Mouse (Mus musculus): ENCODE results near the gene Zfp462. TPM values are rescaled to one million over a fixed set of nuclear protein-coding genes. Genes with fewer than 3 reads are reported as not detected.

Gene Zfp462
- polyA plus RNA-seq, 1 experiment from 2014 or later = 5.5 TPM

- Histone ChIP-seq H3K4me1 (no peaks in the 10 kb centered on the region; the same call in 1 of the 2 replicates), H3K9me3 (no peaks in the 10 kb centered on the region), H3K4me2 (no peak overlapping the region), H3K4me3 (no peak overlapping the region), H3K27ac (no peak overlapping the region), H3K9ac (no peak overlapping the region), H3K27me3 (no peaks in the 10 kb centered on the region), H3K36me3 (peaks cover 46% of the 10 kb centered on the region)
- ATAC-seq (ENCODE audit: insufficient number of reproducible peaks, low FRiP score, low TSS enrichment, low read depth) = no peak
- WGBS = 85% methylated on average over 5 of the region's 5 CpGs
These were observed 114.1 kb downstream of the Zfp462 start for GRCm38 (mm10) chr4:55058901-55059300.

GRCm38 (mm10) chr4:55066341-55067170 is 121.7 kb downstream of the Zfp462 start:
- H3K9ac ChIP-seq = no peak overlapping the region
- no peaks in the 10 kb centered on the region for H3K9me3 ChIP-seq
- no peak overlapping the region for H3K4me3 ChIP-seq
- H3K27me3 ChIP-seq = no peaks in the 10 kb centered on the region
- peaks cover 28% of the 10 kb centered on the region for H3K36me3 ChIP-seq
- ATAC-seq (ENCODE audit: insufficient number of reproducible peaks, low FRiP score, low TSS enrichment, low read depth) = no peak
- no peak overlapping the region for H3K4me2 ChIP-seq
- 82% methylated on average over 17 of the region's 17 CpGs for WGBS
- H3K27ac ChIP-seq = no peak overlapping the region
- no peaks in the 10 kb centered on the region for H3K4me1 ChIP-seq

- no peak overlapping the region for H3K9ac ChIP-seq
- peaks cover 42% of the 10 kb centered on the region for H3K36me3 ChIP-seq
- ATAC-seq (ENCODE audit: insufficient number of reproducible peaks, low FRiP score, low TSS enrichment, low read depth) = no peak
- no peak overlapping the region for H3K4me3 ChIP-seq
- 77% methylated on average over 5 of the region's 5 CpGs for WGBS
- H3K27me3 ChIP-seq = no peaks in the 10 kb centered on the region
- H3K9me3 ChIP-seq = no peaks in the 10 kb centered on the region
- H3K27ac ChIP-seq = no peak overlapping the region
- H3K4me2 ChIP-seq = no peak overlapping the region
- H3K4me1 ChIP-seq = no peaks in the 10 kb centered on the region
These were observed 126.7 kb downstream of the Zfp462 start for GRCm38 (mm10) chr4:55071535-55071934.

GRCm38 (mm10) chr4:55077133-55077889 is 132.5 kb downstream of the Zfp462 start:
- H3K4me1 ChIP-seq = no peaks in the 10 kb centered on the region

DNA sequence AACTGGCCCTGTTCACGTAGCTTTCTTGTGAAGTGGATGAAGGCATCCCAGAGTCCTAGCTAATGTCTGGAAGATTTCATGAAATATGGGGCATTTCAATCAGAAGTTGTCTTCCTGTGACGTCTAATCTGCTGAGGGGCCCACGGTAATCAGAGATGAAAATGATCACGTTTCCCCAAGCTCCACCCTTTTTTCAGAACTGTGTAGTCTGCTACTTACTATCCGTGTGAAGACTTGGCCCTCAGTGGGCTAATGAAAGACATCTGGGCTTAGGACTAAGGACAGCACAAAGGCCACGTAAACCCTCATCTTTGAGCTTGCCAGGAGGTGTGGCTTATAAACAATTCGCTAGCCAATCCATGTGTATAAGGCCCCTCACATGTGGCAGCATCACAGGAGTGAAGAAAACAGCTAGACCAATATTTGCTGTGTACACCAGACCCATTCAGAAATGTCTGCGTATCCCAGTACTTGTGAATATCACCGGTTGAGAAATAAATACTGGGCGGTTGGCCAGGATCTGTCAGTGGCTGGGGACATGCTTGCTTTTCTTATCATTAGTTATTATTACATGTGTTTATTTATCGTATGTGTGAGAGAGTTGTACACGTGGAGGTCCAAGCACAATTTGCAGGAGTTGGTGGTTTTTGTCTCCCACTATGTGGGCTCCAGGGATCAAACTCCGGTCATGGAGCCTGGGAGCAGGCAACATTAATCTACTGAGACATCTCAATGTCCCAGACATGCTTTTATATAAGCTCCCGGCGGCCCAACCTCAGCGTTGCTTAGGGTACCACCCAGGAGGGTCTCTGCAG is 133.3 kb downstream of the Zfp462 start:
- H3K4me3 ChIP-seq = no peak overlapping the region
- no peak overlapping the region for H3K4me2 ChIP-seq
- H3K9me3 ChIP-seq = no peaks in the 10 kb centered on the region
- H3K9ac ChIP-seq = no peak overlapping the region
- WGBS = 73% methylated on average over 16 of the region's 16 CpGs
- H3K36me3 ChIP-seq = peaks cover 59% of the 10 kb centered on the region
- no peaks in the 10 kb centered on the region for H3K4me1 ChIP-seq
- ATAC-seq (ENCODE audit: insufficient number of reproducible peaks, low FRiP score, low TSS enrichment, low read depth) = no peak
- no peak overlapping the region; the same call in 1 of the 2 replicates for H3K27ac ChIP-seq
- H3K27me3 ChIP-seq = no peaks in the 10 kb centered on the region

More at GRCm38 (mm10) chr4:55077133-55077889, 132.5 kb downstream of the Zfp462 start:
- no peak for ATAC-seq (ENCODE audit: insufficient number of reproducible peaks, low FRiP score, low TSS enrichment, low read depth)
- H3K27me3 ChIP-seq = no peaks in the 10 kb centered on the region
- 74% methylated on average over 11 of the region's 11 CpGs for WGBS
- no peak overlapping the region for H3K9ac ChIP-seq
- H3K9me3 ChIP-seq = no peaks in the 10 kb centered on the region
- peaks cover 63% of the 10 kb centered on the region for H3K36me3 ChIP-seq
- no peak overlapping the region for H3K4me3 ChIP-seq
- H3K27ac ChIP-seq = no peak overlapping the region
- H3K4me2 ChIP-seq = no peak overlapping the region

DNA sequence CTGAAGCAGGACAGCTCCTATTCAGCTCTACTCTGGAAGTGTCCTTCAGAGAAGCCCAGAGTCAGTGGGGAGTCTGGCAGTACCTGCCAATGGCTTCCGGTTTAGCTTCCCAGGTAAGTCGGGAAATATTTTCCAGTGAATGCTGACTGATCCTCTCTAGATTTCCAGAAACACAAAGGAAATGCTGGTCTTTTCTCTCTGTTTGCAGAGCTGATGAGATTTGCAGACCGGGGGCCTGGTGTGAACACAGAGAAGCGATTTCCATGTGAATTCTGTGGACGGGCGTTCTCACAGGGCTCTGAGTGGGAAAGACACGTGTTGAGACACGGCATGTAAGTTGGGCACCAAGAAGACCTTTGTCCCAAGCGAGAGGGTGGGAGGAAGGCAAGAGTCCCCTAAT is 134.2 kb downstream of the Zfp462 start:
- Histone ChIP-seq H3K4me3 (no peak overlapping the region), H3K36me3 (peaks cover 53% of the 10 kb centered on the region), H3K27me3 (no peaks in the 10 kb centered on the region), H3K4me1 (no peaks in the 10 kb centered on the region), H3K4me2 (no peak overlapping the region), H3K9ac (no peak overlapping the region), H3K9me3 (no peaks in the 10 kb centered on the region), H3K27ac (no peak overlapping the region; the same call in 1 of the 2 replicates)
- 89% methylated on average over 9 of the region's 9 CpGs for WGBS
- no peak for ATAC-seq (ENCODE audit: insufficient number of reproducible peaks, low FRiP score, low TSS enrichment, low read depth)

GRCm38 (mm10) chr4:55084080-55084688 is 139.3 kb downstream of the Zfp462 start:
- WGBS = 92% methylated on average over 6 of the region's 6 CpGs
- Histone ChIP-seq H3K4me3 (no peak overlapping the region), H3K9ac (no peak overlapping the region), H3K36me3 (peaks cover 25% of the 10 kb centered on the region), H3K27ac (no peak overlapping the region), H3K4me2 (no peak overlapping the region), H3K4me1 (peaks cover 6% of the 10 kb centered on the region; the same call in 1 of the 2 replicates), H3K9me3 (no peaks in the 10 kb centered on the region), H3K27me3 (no peaks in the 10 kb centered on the region)
- ATAC-seq (ENCODE audit: insufficient number of reproducible peaks, low FRiP score, low TSS enrichment, low read depth) = no peak

DNA sequence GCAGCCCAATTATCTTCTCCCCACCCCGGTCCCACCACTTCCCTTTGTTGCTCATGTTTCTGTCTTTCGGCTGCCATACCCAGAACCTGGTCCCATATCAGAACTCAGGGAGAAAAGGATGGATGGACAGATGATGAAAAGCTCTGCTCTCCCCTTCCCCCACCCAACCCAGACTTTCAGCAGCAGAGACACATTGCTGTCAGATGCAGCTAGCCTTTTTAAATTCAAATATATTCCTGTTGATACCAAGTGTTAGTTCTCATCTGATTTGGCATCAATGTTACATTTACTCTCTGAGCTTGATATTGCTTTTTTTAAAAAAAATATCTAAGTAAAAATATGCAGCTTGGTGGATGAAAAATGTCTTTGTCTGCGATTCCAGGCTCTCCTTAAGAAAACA is 143.3 kb downstream of the Zfp462 start:
- H3K4me1 ChIP-seq = peaks cover 7% of the 10 kb centered on the region; the same call in 1 of the 2 replicates

DNA sequence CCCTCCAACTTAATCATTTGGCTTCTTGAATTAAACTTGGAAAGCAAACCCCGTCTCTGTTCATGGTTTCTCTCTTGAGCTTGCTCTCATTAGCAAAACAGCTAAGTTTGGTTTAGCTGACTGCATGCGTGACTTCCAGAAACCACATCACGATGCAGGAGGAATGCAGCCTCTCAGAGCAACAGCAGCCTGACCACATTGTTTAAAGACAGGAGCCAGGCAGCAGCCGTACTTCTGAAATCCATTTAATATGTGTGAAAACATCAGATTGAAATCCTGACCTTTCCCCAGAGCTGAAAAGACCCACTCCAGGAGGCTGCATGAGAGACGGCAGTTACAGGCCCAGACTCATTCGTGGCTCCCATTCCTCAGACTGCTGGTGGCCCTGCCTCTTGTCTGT is 144.1 kb downstream of the Zfp462 start:
- Histone ChIP-seq H3K36me3 (no peaks in the 10 kb centered on the region), H3K4me3 (no peak overlapping the region), H3K9me3 (no peaks in the 10 kb centered on the region), H3K9ac (no peak overlapping the region), H3K4me1 (peaks cover 7% of the 10 kb centered on the region; the same call in 1 of the 2 replicates), H3K27me3 (no peaks in the 10 kb centered on the region), H3K27ac (no peak overlapping the region), H3K4me2 (no peak overlapping the region)
- ATAC-seq (ENCODE audit: insufficient number of reproducible peaks, low FRiP score, low TSS enrichment, low read depth) = no peak
- WGBS = 31% methylated on average over 6 of the region's 6 CpGs

More for the DNA sequence above, 143.3 kb downstream of the Zfp462 start:
- no peak for ATAC-seq (ENCODE audit: insufficient number of reproducible peaks, low FRiP score, low TSS enrichment, low read depth)
- 0 out of 2 replicates have a peak, but pooled peaks cover 4% of the 10 kb centered on the region for H3K36me3 ChIP-seq
- 85% methylated on average over 3 of the region's 3 CpGs for WGBS
- no peak overlapping the region for H3K4me2 ChIP-seq
- no peak overlapping the region for H3K9ac ChIP-seq
- H3K27me3 ChIP-seq = no peaks in the 10 kb centered on the region
- no peak overlapping the region for H3K27ac ChIP-seq
- no peak overlapping the region for H3K4me3 ChIP-seq
- no peaks in the 10 kb centered on the region for H3K9me3 ChIP-seq

DNA sequence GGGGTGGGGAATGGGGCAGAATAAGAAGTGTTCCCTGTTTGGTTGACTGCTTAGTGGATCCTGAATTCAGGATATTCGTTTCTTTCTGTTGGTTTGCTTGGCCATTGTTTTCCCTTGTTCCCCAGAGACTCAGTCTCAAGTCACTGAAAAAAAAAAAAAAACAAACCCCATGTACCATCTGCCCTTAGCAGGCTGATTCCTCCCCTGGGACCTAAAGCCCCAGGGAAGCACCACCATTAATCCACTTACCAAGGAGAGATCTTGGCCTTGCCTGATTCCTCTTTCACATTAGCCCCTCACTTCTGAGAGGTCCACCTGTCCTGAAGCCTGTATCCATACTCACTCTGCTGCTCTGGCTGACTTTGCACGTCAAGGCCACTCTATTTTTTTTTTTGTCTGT is 152.3 kb downstream of the Zfp462 start:
- Histone ChIP-seq H3K4me1 (no peaks in the 10 kb centered on the region), H3K9ac (no peak overlapping the region), H3K36me3 (no peaks in the 10 kb centered on the region), H3K27me3 (no peaks in the 10 kb centered on the region), H3K27ac (no peak overlapping the region), H3K4me2 (no peak overlapping the region), H3K9me3 (no peaks in the 10 kb centered on the region), H3K4me3 (no peak overlapping the region)
- 66% methylated on average over 2 of the region's 2 CpGs for WGBS
- no peak for ATAC-seq (ENCODE audit: insufficient number of reproducible peaks, low FRiP score, low TSS enrichment, low read depth)

DNA sequence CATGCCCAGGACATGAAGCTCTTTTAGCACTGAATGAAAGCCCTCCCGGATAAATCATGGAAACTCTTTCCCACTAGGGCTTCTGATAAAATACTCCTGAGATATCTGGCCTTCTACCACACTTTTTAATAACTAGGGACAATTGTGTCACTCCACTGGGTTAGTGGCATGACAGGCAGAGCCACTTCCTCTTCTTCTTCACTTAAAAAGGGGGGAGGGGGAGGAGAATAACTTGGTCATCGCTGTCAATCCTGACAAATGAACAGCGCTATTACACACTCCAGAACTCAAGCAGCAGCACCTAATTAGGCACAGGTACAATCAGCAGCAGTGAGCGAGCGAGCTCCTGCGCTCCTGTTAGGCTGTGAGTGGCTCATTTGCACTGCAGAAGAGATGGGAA is 153.5 kb downstream of the Zfp462 start:
- Histone ChIP-seq H3K27ac (no peak overlapping the region), H3K9me3 (no peaks in the 10 kb centered on the region), H3K36me3 (no peaks in the 10 kb centered on the region), H3K27me3 (no peaks in the 10 kb centered on the region), H3K4me1 (no peaks in the 10 kb centered on the region), H3K4me2 (no peak overlapping the region), H3K4me3 (no peak overlapping the region), H3K9ac (no peak overlapping the region)
- no peak for ATAC-seq (ENCODE audit: insufficient number of reproducible peaks, low FRiP score, low TSS enrichment, low read depth)
- WGBS = 55% methylated on average over 6 of the region's 6 CpGs
